Mouse (Mus musculus): ENCODE results near the gene Cuzd1. TPM values are rescaled to one million over a fixed set of nuclear protein-coding genes. Genes with fewer than 3 reads are reported as not detected.

Cuzd1 gene
- total RNA-seq (2021) = under 1 TPM; 0.15 to 0.20 TPM
- long read RNA-seq, experiment 1 = 0 reads
- long read RNA-seq, experiment 2, partial matches to known transcripts = 0 of 2 reads
- long read RNA-seq, experiment 2, other reads (novel, unspliced or antisense) = 2 of 2 reads

DNA sequence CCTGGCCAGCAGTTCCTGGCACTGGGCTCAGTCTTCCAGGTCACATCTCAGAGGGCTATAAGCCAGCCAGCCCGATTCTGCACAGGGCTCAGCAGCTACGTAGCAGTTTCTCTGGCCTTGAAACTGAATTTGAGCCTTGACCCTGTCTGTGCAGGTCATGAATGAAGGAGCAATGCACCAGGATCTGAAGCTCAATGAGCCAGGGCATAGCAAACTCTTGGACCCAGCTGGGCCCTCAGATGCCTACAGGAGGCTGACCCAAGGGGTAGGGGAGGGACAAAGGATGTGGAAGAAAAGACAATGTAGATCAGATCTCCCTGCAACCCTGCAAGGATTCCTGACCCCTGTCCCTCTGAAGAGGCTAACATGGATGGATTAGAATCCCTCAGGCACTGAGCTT, at the start of gene Cuzd1:
Gene Cuzd1, minus strand, starts transcription at position 101 of the 400 bp plus-strand sequence.
- DNase-seq (ENCODE audit: low spot score in 2 of 2) = no peak
- intact Hi-C loops (cut with DNase I) = no loop called here

- intact Hi-C loops (cut with DNase I) = no loop called here
- DNase-seq (ENCODE audit: low spot score in 2 of 2) = no peak
Observed at GRCm38 (mm10) chr7:131371470-131371860, 49.4 kb upstream of the Cuzd1 start.

DNA sequence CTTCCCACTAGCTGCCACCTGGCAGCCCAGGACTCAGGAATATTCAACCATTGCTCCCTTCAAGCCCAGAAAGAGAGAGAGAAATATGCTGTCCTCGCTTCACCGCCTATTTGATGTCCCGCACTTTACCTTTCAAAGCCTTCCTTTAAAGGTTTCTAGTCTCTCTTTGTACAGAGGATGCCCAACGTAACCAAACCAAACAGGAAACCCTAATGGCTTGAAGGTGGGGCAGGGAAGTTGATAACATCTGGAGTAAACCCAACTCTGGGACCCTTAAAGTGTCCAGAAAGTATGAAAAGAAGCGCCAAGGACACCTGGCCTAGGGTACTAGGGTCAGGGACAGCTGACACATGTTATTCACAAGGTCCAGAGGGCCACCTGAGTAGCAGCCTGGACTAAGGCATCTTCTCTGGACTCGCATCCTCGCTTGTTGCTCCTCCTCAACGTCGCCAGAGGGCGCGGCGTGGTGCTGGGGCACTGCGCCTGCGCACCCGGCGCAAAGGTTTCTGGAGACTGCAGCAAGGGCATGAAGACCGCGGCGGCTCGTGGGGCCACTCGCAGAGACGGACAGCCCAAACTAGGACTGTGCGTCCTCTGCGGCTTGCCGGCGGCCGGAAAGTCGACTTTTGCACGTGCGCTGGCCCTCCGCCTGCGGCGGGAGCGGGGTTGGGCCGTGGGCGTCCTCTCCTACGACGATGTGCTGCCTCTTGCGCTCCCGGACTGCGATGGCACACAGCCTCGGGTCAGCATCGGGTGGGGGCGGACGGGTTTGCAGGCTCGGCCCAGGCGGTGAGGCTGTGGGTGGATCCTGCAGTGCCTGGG, 48.8 kb upstream of the Cuzd1 start, which contains the start of gene Pstk:
Gene Pstk, plus strand, starts transcription at position 494 of the 822 bp plus-strand sequence.
- DNase-seq (ENCODE audit: low spot score in 2 of 2) = peak; percentile 90 to 91
- intact Hi-C loops (cut with DNase I) = no loop called here

- intact Hi-C loops (cut with DNase I) = no loop called here
Observed at GRCm38 (mm10) chr7:131364131-131364530, 42.0 kb upstream of the Cuzd1 start.

GRCm38 (mm10) chr7:131362615-131363300, 40.7 kb upstream of the Cuzd1 start, which contains the start of gene 2310057M21Rik:
2310057M21Rik (minus strand) TSS chr7:131362759.
- intact Hi-C loops (cut with DNase I) = no loop called here
- peak; percentile 94 to 95 for DNase-seq (ENCODE audit: low spot score in 2 of 2)

More at GRCm38 (mm10) chr7:131364131-131364530, 42.0 kb upstream of the Cuzd1 start:
- no peak for DNase-seq (ENCODE audit: low spot score in 2 of 2)

DNA sequence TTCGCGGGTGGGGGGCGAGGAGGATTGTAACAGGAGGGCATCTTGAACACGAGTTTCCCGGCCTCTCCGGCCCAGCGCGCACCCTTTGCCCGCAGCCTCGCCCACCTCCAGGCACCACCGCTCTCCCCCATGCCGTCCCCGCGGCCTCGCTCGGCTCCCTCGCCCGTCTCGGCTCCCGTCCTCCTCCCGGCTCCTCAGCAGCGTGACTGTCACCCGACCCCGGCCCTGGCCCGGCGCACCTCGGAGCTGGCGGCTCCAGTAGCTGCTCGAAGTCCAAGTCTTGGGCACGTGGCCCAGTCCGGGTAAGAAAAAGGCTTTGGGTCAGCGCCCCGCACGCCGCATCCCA, 40.1 kb upstream of the Cuzd1 start:
- intact Hi-C loops (cut with DNase I) = no loop called here
- no peak for DNase-seq (ENCODE audit: low spot score in 2 of 2)

DNA sequence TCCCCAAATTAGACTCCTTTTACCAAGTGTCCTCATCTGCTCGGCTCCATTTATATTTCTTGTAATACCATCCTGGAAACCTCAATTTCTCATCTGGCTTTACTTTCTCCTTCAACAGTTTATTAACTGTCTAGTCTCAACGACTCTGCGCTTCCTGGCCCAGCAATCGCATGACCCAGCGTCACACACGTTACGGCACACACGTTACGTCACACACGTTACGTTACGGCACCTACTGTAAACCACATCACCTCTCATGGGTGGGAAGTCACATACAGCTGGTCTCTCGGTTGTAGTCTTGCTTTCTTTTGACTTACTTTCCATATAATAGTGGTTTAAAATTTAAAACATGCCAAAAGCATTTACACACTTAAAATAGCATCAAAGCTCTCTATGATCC, 34.0 kb upstream of the Cuzd1 start:
- intact Hi-C loops (cut with DNase I) = no loop called here

GRCm38 (mm10) chr7:131345856-131346541, 23.9 kb upstream of the Cuzd1 start:
- intact Hi-C loops (cut with DNase I) = no loop called here
- no peak for DNase-seq (ENCODE audit: low spot score in 2 of 2)

More for the DNA sequence above, 34.0 kb upstream of the Cuzd1 start:
- DNase-seq (ENCODE audit: low spot score in 2 of 2) = no peak

DNA sequence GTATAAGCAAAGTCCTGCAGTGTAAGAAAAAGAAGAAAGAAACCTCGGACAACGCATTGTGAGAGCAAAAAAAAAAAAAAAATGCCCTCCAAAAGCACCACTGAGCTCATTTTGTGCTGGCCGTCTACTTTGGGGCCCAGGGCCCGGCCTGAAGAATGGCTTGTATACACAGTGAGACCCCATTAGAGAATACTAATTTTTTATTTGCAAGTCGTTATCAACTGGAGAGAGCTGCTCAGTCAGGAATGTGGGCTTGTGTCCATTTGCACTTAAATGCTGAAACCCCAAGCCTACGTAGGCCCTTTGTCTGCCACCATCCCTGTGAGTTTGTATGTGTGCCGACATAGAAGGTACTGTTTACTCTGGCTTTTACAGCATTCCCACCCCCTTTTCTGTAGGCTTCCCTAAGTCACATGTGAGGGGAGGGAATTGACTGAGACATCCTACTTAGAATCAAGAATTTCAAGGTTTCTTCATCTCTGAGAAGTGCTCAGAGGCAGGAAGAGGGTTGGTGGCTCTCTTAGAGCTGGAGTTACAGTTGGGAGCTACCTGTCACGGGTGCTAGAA, 15.5 kb upstream of the Cuzd1 start:
- DNase-seq (ENCODE audit: low spot score in 2 of 2) = no peak
- intact Hi-C loops (cut with DNase I) = no loop called here

DNA sequence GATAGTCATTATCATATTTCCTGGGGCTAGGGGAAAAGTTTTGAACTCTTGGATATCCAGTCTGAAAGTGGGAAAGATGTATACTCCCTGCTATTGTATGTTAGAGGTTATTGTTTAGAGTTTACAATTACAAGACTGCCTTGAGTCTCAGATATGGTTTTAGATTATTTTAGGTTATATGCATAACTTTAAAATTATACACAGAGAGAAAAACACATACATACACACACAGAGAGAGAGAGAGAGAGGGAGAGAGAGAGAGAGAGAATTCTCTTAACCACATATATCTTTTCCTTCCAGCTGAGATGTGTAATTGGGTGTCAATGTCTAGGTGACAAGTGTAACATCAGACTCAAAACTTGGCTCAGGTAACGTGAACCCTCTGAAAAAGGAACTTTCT, 11.5 kb upstream of the Cuzd1 start, which contains the start of gene Fam24a:
Gene Fam24a, plus strand, starts transcription at position 301 of the 400 bp plus-strand sequence.
- intact Hi-C loops (cut with DNase I) = loop anchor here (5.0 kb wide), 1 partner anchor 221 kb away; no protein-coding TSS in a partner anchor
- DNase-seq (ENCODE audit: low spot score in 2 of 2) = no peak

GRCm38 (mm10) chr7:131331688-131332087, 9.6 kb upstream of the Cuzd1 start:
- intact Hi-C loops (cut with DNase I) = loop anchor here (5.0 kb wide), 1 partner anchor 219 kb away; no protein-coding TSS in a partner anchor
- no peak for DNase-seq (ENCODE audit: low spot score in 2 of 2)

GRCm38 (mm10) chr7:131329416-131329815, 7.3 kb upstream of the Cuzd1 start, which contains the start of gene Fam24b:
Fam24b (minus strand) TSS chr7:131329516.
- no peak for DNase-seq (ENCODE audit: low spot score in 2 of 2)
- intact Hi-C loops (cut with DNase I) = no loop called here

DNA sequence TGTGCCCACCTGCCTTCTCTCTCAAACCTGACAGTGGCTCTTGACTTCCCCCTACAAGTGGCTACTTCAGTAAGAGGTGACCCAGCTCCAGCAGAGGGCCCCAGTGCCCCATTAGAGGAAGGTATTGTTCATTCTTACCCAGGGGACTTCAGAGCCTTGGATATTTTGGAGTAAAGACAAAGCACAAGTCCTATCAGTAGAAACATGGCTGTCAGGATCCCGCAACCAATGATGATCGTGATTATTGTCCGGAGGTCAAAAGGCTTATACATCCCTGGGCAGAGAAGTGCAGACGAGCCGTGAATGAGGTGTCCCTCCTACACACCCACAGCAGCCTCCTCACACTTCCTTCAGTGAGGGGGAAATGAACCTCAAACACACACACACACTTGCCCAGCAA, 5.0 kb upstream of the Cuzd1 start:
- intact Hi-C loops (cut with DNase I) = no loop called here
- no peak for DNase-seq (ENCODE audit: low spot score in 2 of 2)

DNA sequence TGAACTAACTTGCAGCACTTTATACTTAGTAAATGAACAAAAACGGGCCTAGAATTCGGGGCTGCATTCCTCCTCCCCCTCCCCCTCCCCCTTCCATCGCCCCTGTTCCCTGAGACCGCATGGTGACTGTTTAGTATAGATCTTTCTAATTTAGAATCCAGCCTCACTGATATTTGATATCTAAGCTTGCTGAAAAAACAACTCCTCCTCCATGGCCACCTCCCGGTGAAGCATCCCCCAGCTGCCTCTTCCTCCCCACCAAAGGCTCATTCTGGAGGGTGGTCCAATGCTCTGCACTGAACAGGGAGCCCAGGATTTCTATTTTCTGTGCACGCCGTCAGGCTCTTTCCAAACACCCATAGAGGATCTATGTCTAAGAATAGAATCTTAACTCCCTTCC, 3.8 kb downstream of the Cuzd1 start:
- intact Hi-C loops (cut with DNase I) = no loop called here
- no peak for DNase-seq (ENCODE audit: low spot score in 2 of 2)

DNA sequence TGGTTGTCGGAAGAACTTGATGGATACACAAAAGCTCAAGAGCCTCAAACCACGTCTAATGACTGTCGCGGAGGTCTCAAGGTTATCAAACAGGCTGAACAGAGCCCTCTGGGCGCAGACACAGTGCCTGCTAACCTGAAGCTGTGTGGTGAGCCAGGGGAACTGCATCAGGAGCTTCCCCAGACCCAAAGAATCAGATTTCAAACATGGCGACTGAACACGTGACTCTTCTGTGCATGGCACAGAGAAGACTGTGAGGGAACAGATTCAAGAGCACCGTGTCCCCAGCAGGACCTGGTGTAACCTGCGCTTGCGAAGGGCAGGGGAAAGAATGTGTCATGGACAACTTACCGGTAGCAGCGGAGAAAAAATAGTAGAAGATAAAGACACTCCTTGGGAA, 4.5 kb downstream of the Cuzd1 start:
- intact Hi-C loops (cut with DNase I) = no loop called here
- DNase-seq (ENCODE audit: low spot score in 2 of 2) = no peak

- DNase-seq (ENCODE audit: low spot score in 2 of 2) = no peak
- intact Hi-C loops (cut with DNase I) = no loop called here
Observed at GRCm38 (mm10) chr7:131314493-131314892, 7.6 kb downstream of the Cuzd1 start.

DNA sequence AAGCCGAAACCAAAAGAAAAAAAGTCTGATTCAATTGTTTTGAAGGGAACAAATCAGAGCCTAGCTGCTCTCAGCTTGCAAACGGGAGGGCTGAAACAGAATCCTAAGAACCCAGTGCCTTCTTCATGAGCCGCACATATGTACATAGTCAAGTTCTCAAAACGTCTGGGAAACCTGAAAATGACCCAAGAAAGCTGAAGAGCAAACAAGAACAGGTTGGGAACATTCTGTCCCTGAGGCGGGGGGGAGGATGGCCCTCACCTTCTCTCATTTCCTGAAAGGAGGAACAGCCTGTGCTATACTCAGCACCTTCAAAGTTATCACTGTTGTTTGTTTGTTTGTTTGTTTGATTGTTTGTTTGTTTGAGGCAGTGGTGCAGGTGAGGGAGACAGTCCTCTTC, 15.4 kb downstream of the Cuzd1 start:
- intact Hi-C loops (cut with DNase I) = no loop called here
- no peak for DNase-seq (ENCODE audit: low spot score in 2 of 2)

DNA sequence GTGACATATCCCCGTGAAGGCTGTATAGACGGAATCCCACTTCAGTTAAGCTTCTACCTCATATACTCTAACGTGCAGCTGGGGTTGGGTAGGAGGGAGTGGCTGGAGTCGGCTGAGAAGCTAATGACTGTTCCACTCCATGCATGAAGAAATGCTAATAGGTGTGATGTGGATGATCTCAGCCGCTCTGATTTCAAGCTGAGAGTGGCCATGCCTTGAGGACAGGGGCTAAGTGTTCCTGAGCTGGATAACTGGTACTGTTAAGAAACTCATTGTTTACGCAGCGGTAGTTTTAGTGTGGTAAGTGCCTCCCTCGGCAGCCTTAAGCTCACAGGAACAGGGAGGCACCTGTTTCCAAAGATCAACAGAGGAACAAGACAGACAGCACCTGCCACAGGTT, 18.8 kb downstream of the Cuzd1 start:
- intact Hi-C loops (cut with DNase I) = no loop called here
- DNase-seq (ENCODE audit: low spot score in 2 of 2) = no peak

DNA sequence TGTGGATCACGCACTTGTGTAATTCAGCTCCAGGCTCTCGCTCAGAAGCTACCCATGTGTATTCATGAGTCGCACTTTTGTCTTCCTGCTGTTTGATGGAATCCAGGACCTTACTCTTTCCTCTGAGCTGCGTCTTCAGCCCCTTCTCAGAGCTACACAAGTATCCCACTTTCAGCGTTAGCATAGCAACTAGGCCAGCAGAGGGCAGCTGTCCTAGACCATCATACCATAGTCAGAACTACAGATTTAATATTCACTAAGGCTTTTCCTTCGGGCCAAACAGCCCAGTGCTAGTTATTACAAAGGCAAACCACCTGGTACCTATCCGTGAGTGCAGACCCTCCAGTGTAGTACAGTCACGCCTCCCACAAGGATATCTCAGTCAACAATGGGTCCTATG, 24.9 kb downstream of the Cuzd1 start:
- intact Hi-C loops (cut with DNase I) = no loop called here

More for the DNA sequence above, 24.9 kb downstream of the Cuzd1 start:
- DNase-seq (ENCODE audit: low spot score in 2 of 2) = no peak
